Mouse (Mus musculus) kidney, postnatal 36 days (tissue): ENCODE data around the gene Mcur1.

Source experiments
- DNase-seq, 2 experiments: peaks; one replicate each; pipeline ENCODE4 v3.0.0; 2021 to 2022; ENCODE audit warnings: mixed read lengths in 2 of 2

The Mcur1 gene

GRCm38 (mm10) chr13:43564733-43565132 is 4.7 kb upstream of the Mcur1 start:
- DNase-seq = no peak

GRCm38 (mm10) chr13:43562726-43563125 is 2.7 kb upstream of the Mcur1 start:
- DNase-seq = no peak

GRCm38 (mm10) chr13:43560458-43561411 is 744 bp upstream of the Mcur1 start:
- peak; percentile 77 to 85 for DNase-seq

- DNase-seq = peak in 1 of 2 experiments; percentile 37
Observed at GRCm38 (mm10) chr13:43558959-43559358, 1.0 kb downstream of the Mcur1 start.

- peak; percentile 44 to 54 for DNase-seq
Observed at GRCm38 (mm10) chr13:43558357-43558756, 1.6 kb downstream of the Mcur1 start.

GRCm38 (mm10) chr13:43556913-43557542 is 3.0 kb downstream of the Mcur1 start:
- no peak for DNase-seq

GRCm38 (mm10) chr13:43555321-43555720 is 4.7 kb downstream of the Mcur1 start:
- no peak for DNase-seq

- no peak for DNase-seq
Observed at GRCm38 (mm10) chr13:43554827-43555226, 5.2 kb downstream of the Mcur1 start.

GRCm38 (mm10) chr13:43550676-43551075 is 9.3 kb downstream of the Mcur1 start:
- DNase-seq = peak in 1 of 2 experiments; percentile 65

GRCm38 (mm10) chr13:43549870-43550269 is 10.1 kb downstream of the Mcur1 start:
- no peak for DNase-seq

- DNase-seq = no peak
Observed at GRCm38 (mm10) chr13:43549078-43549698, 10.8 kb downstream of the Mcur1 start.

GRCm38 (mm10) chr13:43548617-43549016 is 11.4 kb downstream of the Mcur1 start:
- DNase-seq = peak; percentile 69 to 86

GRCm38 (mm10) chr13:43546861-43547260 is 13.1 kb downstream of the Mcur1 start:
- DNase-seq = peak; percentile 91 to 92

GRCm38 (mm10) chr13:43540205-43540815 is 19.7 kb downstream of the Mcur1 start:
- DNase-seq = no peak

GRCm38 (mm10) chr13:43539409-43539808 is 20.6 kb downstream of the Mcur1 start:
- DNase-seq = peak; percentile 85 to 88

GRCm38 (mm10) chr13:43537854-43538253 is 22.1 kb downstream of the Mcur1 start:
- DNase-seq = no peak

GRCm38 (mm10) chr13:43534015-43534414 is 26.0 kb downstream of the Mcur1 start:
- no peak for DNase-seq

- peak; percentile 73 to 80 for DNase-seq
Observed at GRCm38 (mm10) chr13:43530832-43531693, 28.9 kb downstream of the Mcur1 start.

- DNase-seq = no peak
Observed at GRCm38 (mm10) chr13:43530129-43530831, 29.7 kb downstream of the Mcur1 start.

GRCm38 (mm10) chr13:43526289-43526688 is 33.7 kb downstream of the Mcur1 start:
- no peak for DNase-seq
